Mouse (Mus musculus) liver, postnatal 0 days (tissue): ENCODE data around the gene Lama2.

Experiments used
- CTCF ChIP-seq: sonication (generic); IDR thresholded peaks from 2 replicates; pipeline ENCODE4 v1.5.1; 2016; ENCODE audit warnings: antibody characterized with exemption, low read depth
- EP300 ChIP-seq: IDR thresholded peaks from 2 replicates; pipeline ENCODE4 v1.6.1; 2016; ENCODE audit warnings: antibody characterized with exemption, low read depth, mild to moderate bottlenecking

GRCm38 (mm10) chr10:27184185-27184584, 435.4 kb downstream of the Lama2 start:
- TF ChIP-seq EP300, result no peak
- TF ChIP-seq CTCF, result no peak
